Mouse (Mus musculus) urinary bladder, adult 18-20 months (tissue): ENCODE measurements around the gene Cacna1d.

Source experiments
- DNase-seq, 2 experiments: peaks; one replicate each; pipeline ENCODE4 v3.0.0; 2022; ENCODE audit warnings: low spot score in 2 of 2, mixed read lengths in 2 of 2

The Cacna1d gene

DNA sequence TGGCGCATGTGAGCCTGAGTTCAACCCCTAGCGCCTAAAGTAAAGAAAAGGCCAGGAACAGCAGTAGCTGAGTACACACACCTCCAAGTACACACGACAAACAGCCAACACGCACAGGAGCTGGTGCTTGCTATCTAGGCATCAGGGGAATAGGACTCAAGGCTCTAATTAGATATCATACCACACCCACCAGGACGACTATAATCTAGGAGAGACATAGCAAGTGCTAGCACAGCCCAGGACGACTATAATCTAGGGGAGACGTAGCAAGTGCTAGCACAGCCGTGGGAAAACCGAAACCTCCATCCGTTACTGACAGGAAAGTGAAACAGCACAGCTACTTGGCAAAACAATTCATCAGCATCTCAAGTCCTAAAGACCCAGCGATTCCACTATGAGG, 162.1 kb downstream of the Cacna1d start:
- DNase-seq = no peak

DNA sequence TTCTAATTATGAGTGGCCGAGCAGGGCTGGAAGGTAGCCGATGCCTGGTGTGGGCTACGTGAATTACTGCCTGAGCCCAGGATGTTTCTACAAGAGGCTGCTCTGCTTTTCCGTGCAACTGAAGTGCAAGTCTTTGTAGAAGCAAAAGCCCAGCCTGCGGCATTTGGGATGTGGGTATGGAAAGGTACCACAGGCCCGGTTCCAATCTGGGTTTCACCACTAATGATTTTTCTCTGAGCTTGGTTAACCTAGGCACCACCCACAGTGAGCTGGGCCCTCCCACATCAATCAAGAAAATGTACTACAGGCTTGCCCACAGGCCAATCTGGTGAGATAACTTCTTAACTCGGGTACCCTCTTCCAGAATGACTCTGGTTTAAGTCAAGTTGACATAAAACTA, 163.8 kb downstream of the Cacna1d start:
- no peak for DNase-seq

DNA sequence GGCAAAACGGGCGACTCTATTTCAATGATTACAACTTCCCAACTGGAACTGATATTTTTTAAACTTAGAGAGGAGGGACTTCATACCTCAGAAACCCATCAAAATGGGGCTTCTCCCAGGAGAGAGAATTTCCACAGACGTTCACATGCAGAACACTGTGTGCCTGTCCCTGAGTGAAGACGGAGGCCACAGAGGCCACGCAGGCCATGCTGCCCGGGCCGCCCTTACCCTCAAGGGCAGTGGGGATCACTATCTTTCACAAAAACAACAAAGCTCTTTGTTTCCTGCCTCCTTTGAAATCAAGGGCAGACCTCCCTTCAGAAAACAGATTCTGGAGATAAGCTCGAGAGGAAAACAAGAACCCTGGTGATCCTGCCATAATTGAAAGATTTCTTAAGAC, 164.2 kb downstream of the Cacna1d start:
- DNase-seq = no peak

DNA sequence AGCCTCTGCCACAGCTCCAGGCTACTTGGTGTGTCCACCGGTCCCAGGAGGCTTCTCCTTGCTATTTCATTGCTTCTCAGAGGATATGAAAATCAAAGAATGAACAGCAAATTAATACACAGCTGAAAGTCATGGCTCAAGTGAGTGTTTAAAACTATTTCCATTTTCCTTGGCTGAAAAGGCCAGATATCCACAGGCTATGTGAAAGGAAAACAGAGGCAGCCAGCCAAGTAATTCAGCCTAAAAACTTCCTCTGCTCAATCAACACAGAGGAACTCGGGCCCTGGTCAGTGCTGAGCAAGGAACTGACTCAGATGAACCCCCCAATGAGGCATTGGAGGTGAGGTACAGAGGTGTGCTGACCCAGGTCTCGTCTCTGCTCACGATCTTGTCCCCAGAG, 165.0 kb downstream of the Cacna1d start:
- no peak for DNase-seq

DNA sequence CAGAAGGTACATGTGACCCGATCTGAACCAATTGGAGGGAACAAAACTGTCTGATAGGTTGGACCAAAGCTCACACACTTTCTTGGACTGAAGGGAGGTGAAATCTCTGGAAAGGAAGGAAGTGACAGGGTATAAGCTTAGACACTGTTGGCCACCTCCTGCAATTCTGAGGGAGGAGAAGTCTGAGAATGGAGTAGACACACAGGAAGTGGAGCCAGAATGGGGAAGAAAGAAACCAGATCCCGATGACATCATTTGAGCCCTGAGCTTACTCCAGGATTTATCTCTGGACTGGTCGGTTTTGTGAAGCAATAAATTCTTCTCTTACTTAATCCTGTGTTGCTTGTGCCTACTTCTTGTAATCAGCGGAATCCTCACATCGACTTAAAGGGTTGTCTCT, 166.3 kb downstream of the Cacna1d start:
- no peak for DNase-seq

DNA sequence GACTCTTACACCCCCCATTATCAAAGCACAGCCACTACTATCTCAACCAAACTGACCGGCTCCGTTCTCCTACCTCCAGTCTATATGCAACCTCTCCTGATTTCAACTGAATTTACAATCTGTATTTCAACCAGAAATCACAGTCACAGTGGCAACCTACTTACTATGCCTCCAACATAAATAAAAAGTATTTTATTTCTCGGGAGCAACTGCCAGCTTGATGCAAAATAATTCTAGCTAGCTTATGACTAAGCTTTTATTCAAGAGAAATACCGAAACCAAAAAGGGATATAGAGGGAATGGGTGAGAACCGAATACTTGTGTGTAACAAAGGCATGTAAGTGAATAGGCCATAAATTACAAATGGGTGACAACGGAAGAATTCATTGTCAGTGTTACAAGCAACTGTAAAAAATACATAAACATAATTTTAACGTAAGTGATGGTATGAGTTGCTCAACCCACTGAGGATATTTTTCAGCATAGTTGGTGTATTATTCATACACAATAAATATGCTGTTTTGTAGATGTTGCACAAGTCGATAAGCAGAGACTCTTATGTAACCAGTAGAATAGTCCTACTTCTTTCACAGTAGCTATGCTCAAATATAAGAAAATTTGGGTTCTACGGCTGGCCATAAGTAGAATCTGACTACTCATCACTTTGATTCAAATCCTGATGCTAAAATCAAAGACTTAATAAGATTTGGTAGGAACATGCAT, 172.4 kb downstream of the Cacna1d start:
- DNase-seq = no peak

DNA sequence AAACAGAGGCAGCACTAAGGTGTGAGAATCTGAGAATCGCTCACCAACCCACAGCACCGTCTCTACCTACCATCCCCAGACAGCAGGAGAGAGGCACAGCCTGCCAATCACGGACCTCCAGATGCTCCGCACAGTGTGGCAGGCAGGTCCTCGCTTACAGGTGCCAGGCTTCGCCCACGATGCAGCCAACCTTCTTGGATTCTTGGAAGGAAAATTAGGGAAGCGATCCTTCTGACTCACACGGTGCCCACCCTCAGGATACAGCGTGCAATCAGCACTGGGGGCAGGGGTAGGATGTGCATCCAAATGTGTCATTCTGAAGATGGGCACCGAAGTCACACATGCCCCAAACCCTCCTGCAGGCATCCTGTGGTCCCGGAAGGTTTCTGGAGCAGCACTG, 173.0 kb downstream of the Cacna1d start:
- no peak for DNase-seq

DNA sequence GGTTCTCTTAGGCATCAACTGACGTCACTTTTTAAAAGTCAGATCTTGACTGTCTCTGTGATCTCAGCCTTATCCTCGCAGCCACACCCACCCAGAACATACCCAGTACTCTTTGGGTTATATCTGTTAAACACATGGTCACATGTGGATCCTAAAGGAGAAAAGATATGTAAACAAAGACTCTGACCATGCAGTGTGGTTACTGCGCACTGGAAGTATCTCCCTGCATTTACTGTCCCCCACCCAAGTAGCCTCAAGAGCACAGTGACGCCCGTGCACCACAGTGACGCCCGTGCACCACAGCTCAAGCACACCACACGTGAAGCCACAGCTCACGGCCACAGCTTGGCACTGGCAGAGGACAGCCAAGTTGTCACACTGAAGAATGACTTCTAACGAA, 173.6 kb downstream of the Cacna1d start:
- no peak for DNase-seq

DNA sequence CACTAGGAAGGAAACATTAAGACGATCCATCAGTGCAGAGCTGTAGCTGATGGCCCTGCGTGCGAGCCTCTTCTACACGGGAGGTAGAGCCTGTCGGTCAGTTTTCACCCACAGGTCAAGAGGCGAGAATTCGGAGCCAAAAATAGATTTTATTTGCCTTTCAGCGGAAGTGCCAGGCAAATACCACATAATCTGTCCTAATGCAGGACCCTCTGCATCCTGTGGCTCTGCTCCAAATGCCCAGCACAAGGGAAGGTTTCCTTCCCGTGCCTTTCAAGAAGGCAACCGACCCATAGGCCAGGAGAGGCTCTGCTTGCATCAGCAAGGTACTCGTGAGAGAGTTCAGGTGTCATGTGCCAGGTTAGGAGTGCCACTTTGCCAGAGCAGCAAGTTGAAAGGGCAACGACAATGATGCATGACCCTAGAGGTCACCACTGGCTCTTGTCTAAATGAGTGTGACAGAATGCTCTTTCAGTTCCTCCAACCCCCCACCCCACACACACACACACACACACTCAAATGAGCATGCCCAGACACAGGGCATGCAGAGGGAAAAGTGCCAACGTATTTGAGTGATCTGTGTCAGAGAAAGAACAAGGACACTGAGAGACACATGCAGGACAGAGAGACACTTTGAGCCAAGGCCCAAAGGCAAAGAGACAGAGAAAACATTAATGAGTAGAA, 179.9 kb downstream of the Cacna1d start:
- DNase-seq = no peak

DNA sequence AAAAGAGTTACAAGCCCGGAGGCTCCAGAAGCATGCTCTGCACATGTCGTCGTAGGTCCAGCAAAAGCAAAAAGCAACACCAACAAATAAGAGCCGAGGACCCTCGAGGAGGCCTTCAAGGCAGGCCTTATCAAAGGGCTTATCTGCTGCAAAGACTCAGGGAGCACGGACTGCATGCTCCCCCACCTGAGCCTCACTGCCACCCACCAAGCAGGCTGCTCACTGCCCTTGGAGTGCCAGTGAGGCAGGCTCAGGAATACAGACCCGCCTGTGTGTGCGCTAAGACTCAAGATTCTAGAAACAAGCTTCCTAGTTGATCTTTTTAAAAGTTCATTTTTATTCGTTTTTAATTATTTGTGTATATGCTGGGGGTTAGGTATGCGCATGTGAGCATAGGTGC, 181.0 kb downstream of the Cacna1d start:
- DNase-seq = no peak

DNA sequence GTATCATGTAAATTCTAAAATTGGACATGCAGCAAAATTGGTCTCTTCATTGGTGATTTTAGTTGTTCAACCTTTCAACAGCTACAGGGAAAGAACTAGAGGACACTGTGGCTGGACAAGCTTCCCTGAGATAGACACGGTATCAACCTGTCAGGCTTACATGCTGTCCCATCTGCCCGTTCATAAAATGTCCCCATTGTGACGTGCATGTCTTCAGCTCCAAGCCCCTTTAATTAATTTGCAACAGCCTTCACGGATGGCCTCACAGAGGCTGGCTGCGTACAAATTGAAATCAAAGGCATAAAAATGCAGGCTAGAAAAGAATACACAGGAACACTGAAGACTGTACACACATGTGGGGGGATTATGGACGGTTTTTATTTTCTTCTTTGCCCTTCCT, 185.0 kb downstream of the Cacna1d start:
- DNase-seq = no peak

DNA sequence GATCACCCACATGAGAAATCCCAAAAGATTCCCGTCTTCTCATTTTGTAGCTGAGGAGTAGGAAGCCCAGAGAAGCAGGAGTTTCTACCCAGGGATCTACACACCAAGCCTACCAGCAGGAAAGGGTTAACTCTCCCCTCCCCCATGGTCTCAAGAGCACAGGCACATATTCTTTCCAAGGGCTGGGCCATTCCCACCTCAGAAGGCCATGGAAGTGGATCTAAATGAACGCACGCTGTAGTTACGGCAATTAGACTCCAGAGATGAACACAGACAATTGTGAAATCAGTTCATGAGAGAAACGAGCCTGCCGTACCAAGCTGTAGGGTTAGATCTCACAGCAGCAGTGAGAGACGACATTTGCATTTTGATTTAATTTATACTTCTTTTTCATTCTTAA, 191.3 kb downstream of the Cacna1d start:
- no peak for DNase-seq

DNA sequence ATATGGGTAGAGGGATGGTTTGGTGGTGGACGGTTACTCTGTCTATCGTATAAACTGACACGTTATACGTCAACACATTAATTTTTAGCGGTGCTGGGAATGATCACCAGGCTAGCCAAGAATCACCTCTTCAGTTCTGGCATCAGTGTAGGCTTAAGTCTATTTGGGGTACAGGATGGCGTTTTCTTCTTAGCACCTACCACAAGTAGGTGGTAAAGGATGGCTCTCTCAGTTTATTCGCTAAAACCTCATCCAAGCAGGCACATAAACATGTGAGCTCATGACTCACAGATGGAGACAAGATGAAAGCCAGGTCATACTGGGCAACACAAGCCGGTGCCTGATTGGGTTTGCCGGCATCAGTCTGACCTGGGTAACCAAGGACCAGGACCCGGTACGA, 193.8 kb downstream of the Cacna1d start:
- no peak for DNase-seq

DNA sequence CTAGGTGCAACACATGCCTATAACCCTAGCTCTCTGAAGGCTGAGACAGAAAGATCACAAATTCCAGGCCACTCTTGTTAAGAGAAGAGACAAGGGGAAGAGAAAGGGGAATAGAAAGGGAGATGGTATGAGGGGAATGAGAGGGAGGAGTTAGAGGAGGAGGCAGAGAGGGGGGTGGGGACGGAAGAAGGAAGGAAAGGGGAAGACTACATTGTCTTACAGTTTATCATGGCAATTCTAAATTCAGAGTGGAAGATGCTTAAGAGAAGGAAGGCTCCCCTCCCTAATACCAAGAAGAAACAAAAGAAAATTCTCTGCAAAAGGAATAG, 199.2 kb downstream of the Cacna1d start:
- DNase-seq = no peak

DNA sequence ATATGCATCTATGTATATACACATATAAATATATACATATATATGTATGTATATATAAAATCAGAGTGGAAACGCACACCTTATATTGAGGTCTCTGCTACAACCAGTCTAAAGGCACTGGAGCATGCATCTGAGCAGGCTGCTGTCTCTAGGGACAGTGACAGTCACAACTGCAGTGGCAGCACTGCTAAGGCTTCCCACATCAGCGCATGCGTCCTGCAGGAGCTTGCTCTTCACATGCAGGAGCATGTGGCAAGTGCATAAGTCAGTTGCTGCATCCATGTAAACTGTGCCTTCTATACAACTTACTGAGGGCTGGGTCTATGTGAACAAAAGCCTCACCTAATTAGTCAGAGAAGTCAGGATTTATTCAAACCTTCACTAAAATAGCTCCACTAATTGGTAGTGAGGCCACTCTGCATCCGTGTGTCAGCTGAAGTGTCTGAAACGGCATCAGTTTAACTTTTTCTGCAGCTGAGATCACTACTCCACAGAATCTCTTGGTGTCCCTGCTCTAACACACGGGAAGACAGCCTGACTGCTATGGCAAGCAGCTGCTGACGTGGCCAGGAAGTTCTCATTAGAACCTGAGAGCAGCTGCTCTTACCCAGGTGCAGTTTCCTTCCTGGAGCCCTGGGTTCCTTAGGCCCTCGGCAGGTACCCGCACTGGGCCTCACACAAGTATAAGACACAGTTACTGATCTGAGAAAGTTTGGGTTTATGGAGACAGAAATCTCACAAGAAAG, 199.7 kb downstream of the Cacna1d start:
- no peak for DNase-seq

DNA sequence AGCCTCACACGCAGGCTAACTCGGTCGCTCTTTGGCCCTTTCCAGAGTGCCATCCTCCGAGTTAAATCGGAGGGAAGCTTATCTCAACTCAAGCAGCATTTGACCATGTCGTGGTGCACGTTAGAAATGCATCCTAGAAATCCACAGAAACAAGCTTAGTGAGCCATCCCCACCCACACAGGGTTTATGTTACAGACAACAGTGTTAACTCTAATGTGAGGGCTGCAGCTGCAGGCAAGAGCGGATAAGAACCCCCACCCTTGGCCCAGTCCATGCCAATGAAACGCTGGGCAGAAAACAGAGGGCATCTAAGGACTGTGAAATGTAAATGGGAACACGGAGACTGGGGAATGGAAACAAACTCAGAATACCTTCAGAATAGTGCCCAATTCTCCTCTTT, 206.8 kb downstream of the Cacna1d start:
- no peak for DNase-seq

DNA sequence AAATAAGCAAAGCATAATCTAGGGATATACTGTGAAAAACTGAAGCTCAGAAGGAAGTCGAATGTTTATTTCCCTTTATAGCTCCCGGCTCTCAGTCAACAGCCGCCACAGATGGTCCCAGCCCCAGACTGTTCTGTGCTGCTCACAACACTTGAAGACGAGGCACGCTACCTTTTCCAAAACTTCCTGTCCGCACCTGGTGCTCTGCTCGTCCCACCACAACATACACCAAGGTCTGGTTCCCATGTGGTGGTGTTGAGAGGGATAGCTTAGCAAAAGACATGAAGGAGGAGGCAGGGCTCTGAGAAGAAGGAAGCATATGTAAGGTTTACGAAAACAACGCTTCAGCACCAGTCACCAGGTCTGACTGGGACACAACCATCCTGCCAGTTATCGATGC, 207.2 kb downstream of the Cacna1d start:
- DNase-seq = no peak

DNA sequence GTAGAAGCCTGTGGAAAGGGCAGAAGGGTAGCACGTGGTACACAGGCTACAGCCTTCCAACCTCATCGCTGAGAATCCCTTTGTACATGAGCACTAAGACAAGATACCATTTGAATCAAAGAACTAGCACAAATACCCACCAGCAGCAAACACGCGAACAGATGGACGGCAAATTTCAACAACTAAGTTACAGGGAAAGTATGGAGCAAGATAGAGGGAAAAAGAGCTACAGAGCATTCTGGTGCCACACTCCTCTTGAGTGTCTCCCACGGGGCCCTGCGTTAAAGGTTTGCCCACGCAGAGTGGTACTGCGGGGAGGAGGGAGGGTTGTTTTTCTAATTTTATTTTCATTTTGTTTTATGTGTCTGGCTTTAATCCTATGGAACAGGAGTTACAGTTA, 215.7 kb downstream of the Cacna1d start:
- DNase-seq = no peak

DNA sequence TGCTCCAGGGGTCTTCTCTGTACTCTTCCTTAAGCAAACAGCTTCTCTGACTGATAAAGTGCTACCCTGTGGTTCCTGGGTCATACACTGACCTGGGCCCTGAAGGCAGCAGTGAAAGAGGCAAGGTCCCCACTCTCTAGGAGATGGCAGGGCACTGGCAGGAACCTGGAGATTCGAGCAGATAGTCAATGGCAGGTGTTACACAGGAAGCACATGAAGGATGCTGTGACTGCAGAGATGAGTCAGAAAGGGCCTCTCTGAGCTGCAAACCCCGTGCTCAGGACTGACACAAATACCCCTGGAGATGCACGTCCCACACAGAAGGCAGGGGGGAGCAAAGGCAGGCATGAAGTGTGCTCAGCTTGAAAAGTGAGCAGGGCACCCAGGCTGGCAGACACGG, 218.3 kb downstream of the Cacna1d start:
- no peak for DNase-seq

DNA sequence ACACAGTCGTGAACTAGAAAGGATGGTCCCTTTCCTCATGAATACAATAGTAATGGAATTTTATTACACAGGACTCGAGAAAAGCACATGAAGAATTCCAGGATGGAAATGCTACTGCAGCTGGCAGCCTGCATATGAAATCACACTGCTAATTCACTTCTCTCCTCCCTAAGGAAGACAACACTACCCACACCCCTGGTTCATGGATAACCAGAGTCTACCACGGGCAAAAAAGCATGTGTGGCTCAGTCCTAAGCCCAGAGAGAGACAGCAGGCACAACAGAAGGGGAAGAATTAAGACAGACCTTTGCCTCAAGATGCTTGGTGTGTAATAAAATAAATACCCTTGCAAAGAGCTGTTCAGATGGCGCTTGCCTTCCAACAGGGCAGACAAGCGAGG, 218.7 kb downstream of the Cacna1d start:
- DNase-seq = no peak

DNA sequence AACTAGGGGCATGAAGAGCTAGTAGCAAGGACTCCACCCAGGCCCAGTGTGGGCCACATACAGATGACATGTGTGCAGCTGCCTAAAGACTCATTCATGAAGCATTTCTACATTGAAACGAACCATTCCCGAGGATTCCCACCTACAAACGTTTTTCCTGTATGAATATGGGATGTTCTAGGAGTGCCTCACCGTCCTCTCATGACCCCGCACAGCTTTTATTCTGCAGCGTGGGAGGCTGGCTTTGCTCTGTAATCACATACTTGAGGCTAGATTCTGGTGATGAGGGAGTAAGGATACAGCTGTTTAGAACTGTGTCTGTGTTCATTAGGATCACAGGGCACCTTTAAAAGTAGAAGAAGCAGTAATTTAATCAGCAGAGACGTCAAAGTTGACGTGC, 219.4 kb downstream of the Cacna1d start:
- no peak for DNase-seq

DNA sequence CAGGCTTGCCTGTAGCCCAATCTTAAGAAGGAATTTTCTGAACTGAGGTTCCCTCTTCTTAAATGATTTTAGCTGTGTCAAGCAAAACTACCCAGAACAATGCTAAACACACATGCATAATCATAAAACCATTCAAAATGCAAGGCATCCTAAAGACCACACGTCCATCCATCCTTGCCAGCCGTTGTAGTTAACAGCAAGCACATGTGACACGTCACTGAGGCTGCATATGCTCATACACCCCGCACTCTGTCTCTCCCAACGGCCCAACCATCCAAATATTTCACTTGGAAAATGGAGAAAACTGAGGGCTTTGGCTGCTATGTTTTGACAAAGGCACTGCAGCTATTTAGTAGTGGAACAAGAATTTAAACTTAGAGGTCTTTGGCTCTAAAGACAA, 220.9 kb downstream of the Cacna1d start:
- DNase-seq = no peak

DNA sequence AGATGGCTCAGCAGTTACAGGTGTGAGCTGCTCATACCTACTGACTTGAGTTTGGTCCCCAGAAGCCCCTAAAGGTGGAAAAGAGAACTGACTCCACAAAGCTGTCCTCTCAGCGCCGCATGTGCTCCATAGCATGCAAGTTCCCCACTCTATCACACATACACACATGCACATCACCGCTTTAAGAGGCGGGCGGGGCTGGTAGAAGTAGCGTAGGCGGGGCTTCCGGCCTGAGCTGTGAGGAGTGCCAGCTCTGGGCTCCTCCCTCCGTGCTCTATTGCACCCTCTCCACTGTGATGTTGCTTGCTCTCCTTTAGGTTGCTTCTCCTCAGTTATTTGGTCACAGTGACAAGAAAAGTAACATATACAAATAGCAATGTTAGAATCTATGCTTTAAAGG, 225.5 kb downstream of the Cacna1d start:
- DNase-seq = no peak
